Mouse (Mus musculus): ENCODE data around the gene Eps15.
A peak's percentile ranks its signal among the peaks of the same experiment; 100 is the strongest.
"Not testable (repeated sequence)": the region's sequence is repeated elsewhere in the genome, so short reads cannot be mapped to it uniquely, and the experiment has no call there.

The Eps15 gene

DNA sequence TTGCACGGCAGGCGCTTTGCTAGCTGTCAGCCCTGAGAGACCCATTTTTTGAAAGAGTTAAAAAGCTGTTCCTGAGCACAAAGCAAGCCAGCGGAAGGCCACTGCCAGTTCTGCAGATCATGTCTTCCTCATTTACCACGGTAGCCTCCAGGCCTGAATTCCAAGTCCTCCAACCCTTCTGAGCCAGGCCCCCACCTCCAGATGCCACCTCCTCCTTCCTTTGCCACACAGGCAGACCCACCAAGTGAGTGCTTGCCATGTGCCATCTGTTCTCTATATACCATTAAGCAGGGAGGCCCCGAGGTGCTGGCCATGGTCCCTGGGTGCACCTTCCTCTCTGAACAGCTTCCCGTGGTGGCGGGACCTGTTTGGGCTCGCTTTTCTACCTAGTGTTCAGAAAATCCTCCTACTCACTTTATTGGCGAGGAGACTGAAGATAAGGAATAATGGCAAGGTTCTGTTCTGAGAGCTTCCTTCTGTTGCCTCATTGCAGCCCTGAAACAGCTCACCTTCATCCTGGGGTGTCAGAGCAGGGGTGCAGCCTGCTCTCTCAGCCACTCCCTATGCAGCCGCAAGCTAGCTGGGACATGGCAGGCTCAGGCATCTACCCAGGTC is 120.4 kb downstream of the Eps15 start:
- DNase-seq (ENCODE audit: low read depth, low spot score) = no peak

DNA sequence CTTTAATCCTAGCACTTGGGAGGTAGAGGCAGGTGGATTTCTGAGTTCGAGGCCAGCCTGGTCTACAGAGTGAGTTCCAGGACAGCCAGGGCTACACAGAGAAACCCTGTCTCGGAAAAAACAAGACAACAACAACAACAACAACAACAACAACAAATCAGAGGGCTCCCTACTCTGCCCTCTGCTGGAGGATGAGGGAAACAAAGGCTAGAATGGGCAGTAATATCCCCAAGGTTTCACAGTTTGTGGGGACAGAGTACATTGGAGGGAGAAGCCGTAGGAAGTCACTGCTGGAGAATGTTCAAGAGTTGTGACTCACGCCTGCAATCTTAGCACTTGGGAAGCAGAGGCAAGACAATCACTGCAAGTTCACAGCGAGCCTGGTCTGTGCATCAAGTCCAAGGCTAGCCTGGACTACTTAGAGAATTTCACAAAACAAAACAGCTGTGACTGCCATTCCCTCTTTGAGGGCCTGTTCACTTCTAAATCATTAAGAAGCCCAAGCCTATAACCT is 121.2 kb downstream of the Eps15 start:
- DNase-seq (ENCODE audit: low read depth, low spot score) = no peak

DNA sequence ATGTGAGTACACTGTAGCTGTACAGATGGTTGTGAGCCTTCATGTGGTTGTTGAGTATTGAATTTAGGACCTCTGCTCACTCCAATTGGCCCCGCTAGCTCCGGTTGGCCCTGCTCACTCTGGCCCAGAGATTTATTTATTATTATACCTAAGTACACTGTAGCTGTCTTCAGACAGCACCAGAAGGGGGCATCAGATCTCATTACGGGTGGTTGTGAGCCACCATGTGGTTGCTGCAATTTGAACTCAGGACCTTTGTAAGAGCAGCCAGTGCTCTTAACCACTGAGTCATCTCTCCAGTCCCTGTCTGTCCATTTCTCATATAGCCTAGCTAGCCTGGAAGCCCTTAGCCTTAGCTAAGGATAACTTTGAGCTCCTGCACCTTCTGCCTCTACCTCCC is 124.8 kb downstream of the Eps15 start:
- DNase-seq (ENCODE audit: low read depth, low spot score) = not testable (repeated sequence)

DNA sequence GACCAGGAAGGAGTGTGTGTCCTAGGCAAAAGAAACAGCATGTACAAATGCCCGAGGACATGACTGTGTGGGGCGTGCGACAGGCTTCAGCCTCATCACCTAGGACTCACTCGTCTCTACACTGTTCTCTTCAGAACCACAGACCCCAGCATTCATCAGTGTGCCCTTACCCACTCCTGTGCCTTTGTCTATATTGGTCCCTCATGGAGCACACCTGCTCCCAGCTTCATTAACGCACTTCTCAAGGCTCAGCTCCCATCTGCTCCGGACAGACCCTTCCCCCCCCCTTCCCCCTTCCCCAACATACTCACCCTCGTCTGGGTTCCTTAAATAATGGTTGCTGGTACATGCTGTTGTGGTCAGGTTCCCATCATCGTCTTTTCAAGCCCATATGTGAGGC is 125.3 kb downstream of the Eps15 start:
- no peak for DNase-seq (ENCODE audit: low read depth, low spot score)

DNA sequence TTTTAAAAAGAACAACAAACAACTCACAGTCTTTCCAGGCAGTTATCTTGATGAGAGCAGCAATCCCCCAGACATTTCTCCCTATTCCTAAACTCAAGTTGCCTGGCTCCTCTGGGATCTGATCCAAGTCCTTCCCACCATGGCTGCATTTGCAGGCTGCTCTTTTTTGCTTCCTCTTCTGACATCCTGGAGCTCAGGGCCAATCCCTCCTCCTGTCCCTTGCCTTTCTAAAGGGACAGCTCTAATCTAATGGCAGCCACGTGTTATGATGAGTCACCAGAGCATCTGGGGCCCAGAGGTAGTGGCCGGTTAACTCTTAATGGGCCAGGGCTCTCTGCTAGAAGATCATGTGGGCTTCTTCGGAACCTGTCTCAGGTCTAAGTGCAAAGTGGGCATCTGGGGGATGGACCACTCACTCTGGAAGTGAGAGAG is 126.0 kb downstream of the Eps15 start:
- DNase-seq (ENCODE audit: low read depth, low spot score) = peak; percentile 43

DNA sequence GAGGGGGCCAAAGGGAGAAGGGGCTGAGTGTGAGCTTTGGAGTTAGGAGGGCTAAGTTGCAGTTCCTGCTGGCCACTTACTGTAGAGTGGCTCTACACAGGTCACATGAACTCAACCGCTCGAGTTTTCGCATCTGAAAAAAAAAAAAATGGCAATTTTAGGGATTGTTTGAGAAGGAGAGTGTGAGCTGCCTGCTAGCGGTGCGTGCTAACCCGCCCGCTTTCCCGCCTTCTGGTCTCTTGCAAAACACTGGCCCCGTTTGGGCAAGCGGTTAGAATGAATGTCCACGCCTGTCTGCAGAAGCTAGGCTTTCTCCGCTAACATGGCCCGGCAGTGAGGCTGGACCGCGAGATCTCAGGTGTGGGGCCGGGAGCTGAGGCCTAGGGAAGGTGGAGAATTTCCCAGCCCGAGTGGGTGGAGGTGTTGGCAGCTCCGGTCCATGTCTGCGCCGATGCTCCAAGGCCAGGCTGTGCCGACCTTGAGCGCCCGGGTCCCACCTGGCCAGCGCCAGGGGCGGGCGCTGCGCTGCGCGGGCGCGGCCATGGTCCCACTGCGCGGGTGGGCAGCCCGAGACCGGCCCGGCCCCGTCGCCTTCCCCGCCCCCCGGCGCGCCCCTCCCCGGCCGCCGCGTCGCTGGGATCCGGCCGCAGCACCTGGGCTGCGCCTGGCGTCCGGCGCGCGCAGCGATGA is 126.6 kb downstream of the Eps15 start, which contains the start of gene Ttc39a:
Gene Ttc39a (plus strand): TSS at position 138 of the 690 bp plus-strand sequence.
- no peak for DNase-seq (ENCODE audit: low read depth, low spot score)

DNA sequence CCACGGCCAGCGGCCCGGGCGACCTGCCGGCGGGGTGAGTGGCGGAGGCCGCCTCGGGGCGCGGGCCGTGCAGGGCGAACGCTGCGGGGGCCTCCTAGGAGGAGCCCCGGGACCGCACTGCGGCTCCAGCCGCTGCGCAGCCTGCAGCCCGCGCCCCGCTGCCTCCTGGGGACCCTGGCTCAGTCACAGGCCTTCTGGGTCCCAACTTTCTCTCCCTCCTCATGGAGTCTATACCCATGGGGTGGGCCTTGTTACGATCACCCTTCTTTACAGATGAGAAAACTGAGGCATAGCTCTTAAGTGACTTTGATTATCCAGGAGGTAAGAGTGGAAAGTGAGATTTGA is 127.1 kb downstream of the Eps15 start:
- no peak for DNase-seq (ENCODE audit: low read depth, low spot score)

DNA sequence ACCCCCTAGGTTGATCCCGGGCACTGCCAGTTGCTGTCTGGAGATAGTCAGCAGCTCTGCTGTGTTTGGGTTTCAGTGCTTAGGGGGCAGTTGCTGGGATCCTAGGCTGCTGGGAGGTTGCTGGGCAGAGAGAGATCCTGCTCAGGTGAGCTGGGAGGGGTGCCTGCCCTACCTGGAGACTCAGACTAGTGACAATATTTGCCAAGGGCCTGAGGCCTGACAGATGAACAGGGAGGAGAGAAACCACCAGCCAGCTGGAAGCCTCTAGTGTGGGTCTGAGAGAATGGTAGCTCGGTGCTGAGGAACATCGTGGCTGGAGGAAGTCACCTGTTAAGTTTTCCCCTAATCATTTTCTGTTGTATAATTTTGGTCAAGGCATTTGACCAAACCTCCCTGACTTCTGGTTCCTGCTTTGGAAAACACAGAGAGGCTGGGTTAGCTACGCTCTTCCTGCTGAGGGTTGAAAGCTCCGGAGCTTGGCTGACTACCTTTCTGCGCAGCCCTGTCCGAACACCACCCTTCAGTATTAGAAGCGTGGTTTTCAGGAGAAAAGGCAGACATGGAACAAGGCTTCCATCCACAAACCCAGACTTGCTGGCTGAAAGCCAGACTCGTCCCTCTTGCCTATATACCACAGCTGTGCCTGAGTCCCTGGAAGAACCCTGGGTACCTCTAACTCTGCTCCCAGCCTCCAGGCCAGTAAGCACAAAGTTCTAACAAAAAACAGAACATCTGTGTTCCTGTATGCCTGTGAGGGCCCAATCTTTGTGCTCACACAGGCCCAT is 127.8 kb downstream of the Eps15 start:
- no peak for DNase-seq (ENCODE audit: low read depth, low spot score)

DNA sequence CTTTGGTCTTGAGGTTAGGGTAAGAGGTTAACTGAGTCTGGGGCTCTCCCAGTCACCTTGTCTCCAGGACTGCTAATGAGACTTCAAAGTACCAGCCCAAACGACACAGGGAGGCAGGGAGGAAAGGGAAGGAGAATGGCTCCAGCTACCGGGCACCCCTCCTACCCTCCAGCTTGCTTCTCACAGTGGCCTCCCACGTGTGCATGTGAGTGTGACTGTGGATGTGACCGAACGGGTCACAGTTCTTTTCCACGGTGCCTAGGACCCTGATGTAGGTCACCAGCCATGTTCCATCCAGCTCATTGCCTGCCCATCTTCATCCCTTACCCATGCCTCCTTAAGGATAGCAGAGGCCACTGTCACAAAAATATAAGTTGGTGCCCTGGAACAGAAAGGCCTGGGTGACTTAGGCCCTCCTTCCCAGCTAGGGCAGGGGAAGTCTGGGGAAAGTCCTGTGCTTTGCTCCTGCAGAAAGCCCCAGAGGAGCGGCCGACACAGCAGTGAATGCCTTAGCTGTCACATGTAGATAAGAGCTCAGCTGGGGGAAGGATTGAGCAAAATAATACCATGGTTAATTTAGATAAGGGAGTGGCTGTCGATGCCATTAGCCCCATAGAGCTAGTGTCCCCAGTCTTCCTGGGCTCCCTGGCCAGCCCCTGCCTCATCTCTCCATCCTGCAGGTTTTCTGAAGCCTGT is 130.8 kb downstream of the Eps15 start:
- no peak for DNase-seq (ENCODE audit: low read depth, low spot score)

DNA sequence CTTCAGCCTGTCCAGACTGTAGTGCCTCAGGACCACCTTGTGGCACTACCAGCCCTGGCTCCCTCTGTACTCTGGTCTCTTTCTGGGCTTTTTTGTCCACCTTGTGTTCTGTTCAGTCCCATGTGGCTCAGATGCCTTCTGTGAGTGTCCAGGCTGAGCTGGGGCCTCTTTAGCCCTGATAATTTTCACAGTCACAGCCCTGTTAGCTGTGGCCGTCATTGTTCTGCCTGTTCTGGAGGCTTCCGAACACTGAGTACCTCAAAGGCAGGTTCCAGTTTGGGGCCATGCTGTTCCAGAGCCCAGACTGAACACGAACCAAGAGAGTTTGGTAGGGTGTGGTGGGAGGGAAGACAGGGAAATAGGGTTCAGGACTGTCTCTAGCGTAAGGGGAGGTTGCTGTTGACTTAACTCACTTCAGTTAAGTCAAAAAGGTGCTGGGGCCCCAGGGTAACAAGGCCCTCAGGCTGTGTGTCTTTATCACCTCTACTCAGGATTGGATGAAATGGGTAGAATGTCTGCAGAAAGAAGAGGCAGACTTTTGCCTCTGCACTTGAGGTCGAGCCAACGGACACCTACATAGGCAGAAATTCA is 131.4 kb downstream of the Eps15 start:
- DNase-seq (ENCODE audit: low read depth, low spot score) = no peak

DNA sequence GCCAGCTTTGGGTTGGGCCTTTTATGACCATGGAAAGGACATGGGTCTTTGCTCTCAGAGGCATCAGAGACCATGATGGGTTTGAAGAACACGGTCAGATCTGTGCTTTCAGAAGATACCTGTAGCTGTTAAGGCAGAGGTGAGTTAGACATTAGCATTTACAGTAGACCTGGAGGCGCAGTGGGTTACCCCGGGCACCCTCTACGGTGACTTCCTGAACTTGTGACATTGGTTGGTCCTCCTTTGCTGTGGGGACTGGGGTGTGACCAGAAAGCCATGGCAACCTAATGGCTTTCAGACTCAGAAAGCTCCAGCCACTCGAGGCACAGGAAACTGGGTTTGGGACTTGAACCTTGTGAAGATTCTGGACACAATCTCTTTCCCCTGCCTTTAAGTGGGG is 132.2 kb downstream of the Eps15 start:
- no peak for DNase-seq (ENCODE audit: low read depth, low spot score)

DNA sequence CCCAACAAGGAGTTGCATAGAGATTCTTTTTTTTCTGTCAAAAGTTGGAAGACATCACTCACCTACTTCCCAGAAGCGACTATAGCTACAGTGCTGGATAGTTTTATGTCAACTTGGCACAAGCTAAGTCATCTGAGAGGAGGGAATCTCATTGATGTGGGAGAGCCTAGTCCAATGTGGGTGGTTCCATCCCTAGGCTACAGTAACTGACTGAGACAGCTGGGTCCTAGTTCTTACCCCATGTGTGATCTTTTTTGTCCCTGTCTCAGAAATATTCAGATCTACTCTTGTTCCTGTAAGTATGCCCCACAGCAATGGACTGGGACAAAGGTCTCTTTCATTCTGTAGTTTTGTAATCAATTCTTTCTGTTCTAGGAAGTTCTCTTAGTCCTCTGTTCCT is 137.9 kb downstream of the Eps15 start:
- DNase-seq (ENCODE audit: low read depth, low spot score) = no peak

DNA sequence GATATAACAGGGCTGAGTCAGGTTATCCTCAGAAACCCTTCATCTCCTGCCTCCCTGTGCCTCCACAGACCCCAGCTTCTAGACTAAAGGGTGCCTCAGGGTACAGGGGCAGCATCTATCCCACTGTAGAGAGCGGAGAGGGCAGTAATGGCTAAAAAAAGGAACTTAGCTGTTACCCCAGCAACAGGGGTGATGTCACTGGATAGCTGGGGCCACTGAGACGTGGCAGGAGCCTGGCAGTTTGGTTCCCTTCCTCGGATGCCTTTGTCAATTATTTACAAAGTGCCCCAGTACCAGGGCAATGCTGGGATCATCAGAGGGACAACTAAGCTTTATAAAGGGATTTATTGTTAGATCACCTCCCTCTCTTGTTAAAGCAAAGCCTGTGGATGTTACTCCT is 138.9 kb downstream of the Eps15 start:
- no peak for DNase-seq (ENCODE audit: low read depth, low spot score)

DNA sequence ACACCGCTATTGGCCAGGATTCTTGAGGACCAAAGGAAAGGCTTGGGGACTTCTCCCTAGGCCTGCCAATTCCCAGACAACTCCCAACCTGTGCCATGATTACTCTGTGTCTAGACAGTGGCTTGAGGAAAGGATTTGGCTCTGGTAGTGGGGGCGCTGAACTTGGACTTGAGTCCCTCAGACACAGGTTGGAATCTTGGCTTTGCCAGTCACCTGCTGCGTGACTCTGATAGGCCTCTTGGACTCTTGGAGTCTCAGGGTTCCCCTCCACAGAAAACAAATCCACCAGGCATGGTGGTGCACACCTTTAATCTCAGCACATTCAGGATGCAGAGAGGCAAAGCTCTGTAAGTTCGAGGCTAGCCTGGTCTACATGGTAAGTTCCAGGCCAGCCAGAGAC is 139.5 kb downstream of the Eps15 start:
- DNase-seq (ENCODE audit: low read depth, low spot score) = no peak

DNA sequence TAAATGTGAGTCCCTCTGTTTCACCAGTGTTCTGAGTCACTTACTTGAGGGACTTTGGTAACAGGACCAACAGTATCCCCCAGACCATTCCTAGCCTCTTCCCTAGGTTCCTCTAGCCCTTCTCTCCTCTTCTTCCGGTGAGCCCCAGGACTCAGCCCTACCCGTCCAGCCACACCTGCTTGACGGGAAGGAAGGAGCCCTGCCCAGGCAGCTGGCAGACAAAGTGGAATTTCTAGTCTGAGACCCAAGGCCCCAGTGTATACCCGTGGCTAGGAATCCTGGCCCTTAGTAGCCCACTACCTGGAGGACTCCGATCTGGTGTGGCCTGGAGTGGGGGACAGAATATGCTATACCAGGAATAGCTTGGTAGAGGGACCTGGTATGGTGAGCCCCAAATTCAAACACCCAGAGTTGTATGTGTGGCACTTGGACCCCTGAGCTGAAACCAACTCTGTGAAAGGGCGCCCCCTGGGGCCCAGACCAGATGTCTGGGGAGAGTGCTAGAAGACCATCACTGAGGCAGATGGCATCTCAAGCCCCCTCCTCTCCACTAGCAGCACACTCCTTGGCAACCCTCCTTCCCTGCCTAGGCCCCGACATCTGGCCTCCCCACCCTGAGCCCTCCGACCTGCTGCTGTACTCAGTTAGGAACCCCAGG is 140.2 kb downstream of the Eps15 start:
- no peak for DNase-seq (ENCODE audit: low read depth, low spot score)

DNA sequence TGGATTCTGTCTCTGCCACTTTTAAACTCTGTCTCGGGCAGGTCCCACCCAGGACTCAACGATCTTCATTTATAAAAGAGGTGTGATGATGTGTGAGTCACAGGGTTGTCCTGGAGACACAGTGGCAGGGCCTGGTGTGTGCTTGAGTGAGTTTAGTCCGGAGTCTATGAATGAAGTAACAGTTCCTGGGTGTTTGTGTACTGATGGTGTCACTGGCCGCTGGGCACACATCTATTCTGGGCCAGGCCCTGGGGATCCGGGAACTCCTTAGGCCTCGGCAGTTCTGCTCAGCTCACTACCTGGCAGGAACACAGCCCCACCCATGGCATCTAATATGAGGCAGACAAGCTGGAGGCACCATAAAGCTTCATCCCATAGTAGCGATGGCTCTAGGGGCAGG is 141.5 kb downstream of the Eps15 start:
- DNase-seq (ENCODE audit: low read depth, low spot score) = no peak

DNA sequence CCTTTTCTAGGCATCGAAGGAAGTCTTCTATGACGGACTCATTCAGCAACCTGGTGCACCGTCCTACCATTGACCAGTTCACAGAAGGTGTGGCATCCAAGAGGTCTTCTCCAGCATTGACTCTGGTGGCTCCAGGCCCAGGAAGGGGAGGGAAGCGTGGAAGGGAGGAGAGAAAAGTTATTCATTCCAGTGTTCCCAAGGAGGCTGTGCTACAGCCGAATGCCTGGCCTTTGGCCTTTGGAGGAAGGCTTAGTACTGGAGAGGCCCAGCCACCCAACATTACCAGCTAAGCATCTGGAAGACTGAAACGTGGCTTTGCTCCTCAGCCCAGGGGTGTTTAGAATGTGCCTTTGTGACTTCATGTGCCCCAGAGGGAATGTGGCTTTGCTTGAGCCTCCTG is 142.4 kb downstream of the Eps15 start:
- DNase-seq (ENCODE audit: low read depth, low spot score) = no peak

DNA sequence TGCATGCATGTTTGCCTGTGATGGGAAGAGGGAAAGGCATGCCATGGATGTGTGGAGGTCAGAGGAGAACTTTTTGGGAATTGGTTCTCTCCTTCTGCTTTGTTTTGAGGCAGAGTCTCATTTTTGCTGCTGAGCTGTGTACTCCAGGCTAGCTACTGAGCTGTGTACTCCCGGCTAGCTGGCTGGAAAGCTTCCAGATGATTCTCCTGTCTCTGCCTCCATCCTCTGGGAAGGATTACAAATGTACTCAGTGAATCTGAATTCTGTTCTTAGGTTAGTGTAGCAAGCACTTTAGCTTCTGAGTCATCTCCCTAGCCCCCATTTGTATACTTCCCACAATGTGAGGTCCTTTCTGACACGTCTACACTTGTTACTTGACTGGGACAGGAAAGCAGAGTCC is 143.4 kb downstream of the Eps15 start:
- DNase-seq (ENCODE audit: low read depth, low spot score) = no peak

DNA sequence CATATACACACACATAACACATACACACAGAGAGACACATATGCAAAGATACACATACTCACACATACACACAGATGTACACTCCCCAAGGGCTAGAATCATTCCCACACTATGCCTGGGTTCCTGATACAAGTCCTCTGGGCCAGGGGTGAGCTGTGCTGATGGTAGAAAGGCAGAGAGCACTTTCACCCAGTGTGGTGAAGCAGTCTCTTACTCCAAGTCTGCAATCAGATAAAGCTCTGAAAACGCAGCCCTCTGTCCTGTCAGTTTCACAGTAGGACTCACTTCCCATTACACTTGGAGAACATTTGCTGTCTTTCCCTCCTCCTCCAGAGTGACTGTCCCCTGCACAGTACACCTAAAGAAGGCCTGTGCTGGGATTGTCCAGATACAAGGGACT is 147.0 kb downstream of the Eps15 start:
- DNase-seq (ENCODE audit: low read depth, low spot score) = no peak

DNA sequence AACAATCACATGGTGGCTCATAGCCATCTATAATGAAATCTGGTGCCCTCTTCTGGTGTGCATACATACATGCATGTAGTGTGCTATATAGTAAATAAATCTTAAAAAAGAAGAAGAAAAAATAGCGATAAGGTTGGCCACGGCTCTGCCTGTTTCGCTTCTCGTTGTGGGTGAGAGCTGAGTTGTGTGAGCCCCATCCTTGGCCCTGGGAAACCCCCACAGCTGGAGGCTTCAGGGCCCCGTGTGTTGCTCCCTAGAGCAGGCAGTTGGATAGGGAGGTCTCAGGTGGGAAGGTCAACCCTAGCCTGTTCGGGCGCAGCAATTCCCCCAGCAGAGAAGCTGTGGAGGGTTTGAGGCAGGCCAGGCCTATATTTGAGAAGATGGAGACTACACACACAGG is 150.2 kb downstream of the Eps15 start:
- DNase-seq (ENCODE audit: low read depth, low spot score) = no peak

DNA sequence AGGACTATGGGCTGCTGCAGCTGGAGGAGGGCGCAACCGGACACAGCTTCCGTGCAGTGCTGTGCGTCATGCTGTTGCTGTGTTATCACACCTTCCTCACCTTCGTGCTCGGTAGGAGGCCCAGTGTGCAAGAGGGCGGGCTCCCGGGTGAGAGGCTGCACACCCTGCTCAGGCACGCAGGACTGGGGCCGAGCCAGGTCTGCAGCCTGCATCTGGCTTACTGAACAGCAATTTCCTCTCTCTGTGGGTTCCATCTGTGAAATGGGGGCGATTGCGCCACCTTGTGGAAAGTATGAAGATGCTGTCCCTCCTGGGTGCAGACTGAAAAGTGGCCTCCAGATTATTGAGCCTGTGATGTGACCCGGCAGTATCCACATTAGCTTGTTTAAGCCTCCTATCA is 150.8 kb downstream of the Eps15 start:
- DNase-seq (ENCODE audit: low read depth, low spot score) = no peak

Data from telencephalon, adult 2 months (tissue).